Mouse (Mus musculus) testis, adult 2 months (tissue): ENCODE measurements at regions not wholly inside any gene's neighbourhood (a gene's known extent, or its start where the extent isn't known, plus 50 kb on each side); places are given as distances from the start of the nearest gene placed in this dataset.

Experiments used
- H3K27ac ChIP-seq: fragments of 200-500 bp; 2 replicates; pipeline ENCODE4 v1.5.1; 2012; ENCODE audit warnings: low read depth, low read length; ENCODE audit not compliant: control insufficient read depth, insufficient read depth
- H3K27me3 ChIP-seq: fragments of 200-500 bp; 2 replicates; pipeline ENCODE4 v1.6.1; 2012; ENCODE audit warnings: mild to moderate bottlenecking, low read length, moderate library complexity; ENCODE audit not compliant: control insufficient read depth, insufficient read depth
- H3K36me3 ChIP-seq: fragments of 200-500 bp; 2 replicates; pipeline ENCODE4 v1.6.1; 2012; ENCODE audit warnings: mild to moderate bottlenecking, low read length; ENCODE audit not compliant: control insufficient read depth, insufficient read depth
- H3K4me1 ChIP-seq: fragments of 200-500 bp; 2 replicates; pipeline ENCODE4 v1.6.1; 2012; ENCODE audit warnings: low read length; ENCODE audit not compliant: control insufficient read depth, insufficient read depth
- H3K4me3 ChIP-seq: fragments of 200-500 bp; 2 replicates; pipeline ENCODE4 v1.5.1; 2012; ENCODE audit warnings: low read depth, mild to moderate bottlenecking, low read length, moderate library complexity, mixed read lengths; ENCODE audit not compliant: control insufficient read depth
- CTCF ChIP-seq: fragments of 200-500 bp; IDR thresholded peaks from 2 replicates; pipeline ENCODE4 v1.5.1; 2012; ENCODE audit warnings: low read depth, mild to moderate bottlenecking, inconsistent platforms, low read length, moderate library complexity; ENCODE audit not compliant: control insufficient read depth, insufficient read depth, insufficient replicate concordance
- POLR2A ChIP-seq: fragments of 200-500 bp; IDR thresholded peaks from 2 replicates; pipeline ENCODE4 v1.6.1; 2012; ENCODE audit warnings: low read depth, mild to moderate bottlenecking, inconsistent platforms, low read length, moderate library complexity; ENCODE audit not compliant: control insufficient read depth

DNA sequence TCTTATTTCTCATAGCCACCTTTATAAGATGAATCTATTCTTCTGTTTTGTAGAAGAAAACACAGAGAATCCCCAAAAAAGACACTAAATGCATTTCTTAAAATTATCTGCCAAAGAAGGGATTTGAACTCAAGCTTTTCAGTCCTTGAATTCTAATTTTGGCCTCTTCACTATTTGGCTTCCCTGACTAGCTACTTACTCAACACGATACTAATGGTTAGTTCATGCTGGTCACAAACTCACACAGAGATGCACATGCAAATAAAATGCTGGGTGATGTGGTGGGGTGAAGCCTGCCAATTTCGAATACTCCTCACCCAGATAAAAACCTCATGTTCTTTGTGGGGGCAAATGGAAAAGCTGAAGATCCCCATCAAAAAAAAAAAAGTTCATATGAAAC lies 72.7 kb upstream of the 1700066M21Rik start:
- H3K27me3 ChIP-seq, result no peaks in the 10 kb centered on the region
- H3K27ac ChIP-seq, result no peak overlapping the region
- no peak for TF ChIP-seq POLR2A
- no peak for TF ChIP-seq CTCF

GRCm38 (mm10) chr1:57322535-57322934 lies 54.9 kb upstream of the 1700066M21Rik start:
- Histone ChIP-seq H3K36me3 (no peaks in the 10 kb centered on the region), H3K4me1 (no peaks in the 10 kb centered on the region), H3K27ac (no peak overlapping the region), H3K27me3 (no peaks in the 10 kb centered on the region), H3K4me3 (no peak overlapping the region)
- no peak for TF ChIP-seq POLR2A
- TF ChIP-seq CTCF, result no peak

More for the DNA sequence above, 72.7 kb upstream of the 1700066M21Rik start:
- Histone ChIP-seq H3K4me3 (no peak overlapping the region), H3K36me3 (no peaks in the 10 kb centered on the region), H3K4me1 (no peaks in the 10 kb centered on the region)

- no peak overlapping the region for H3K4me3 ChIP-seq
- H3K27ac ChIP-seq, result no peak overlapping the region
- no peaks in the 10 kb centered on the region for H3K4me1 ChIP-seq
- no peaks in the 10 kb centered on the region for H3K36me3 ChIP-seq
- H3K27me3 ChIP-seq, result no peaks in the 10 kb centered on the region
- TF ChIP-seq CTCF, result no peak
- no peak for TF ChIP-seq POLR2A
Measured at GRCm38 (mm10) chr1:57323118-57323517, 54.3 kb upstream of the 1700066M21Rik start.

GRCm38 (mm10) chr1:57325585-57326165 lies 51.7 kb upstream of the 1700066M21Rik start:
- H3K4me3 ChIP-seq, result no peak overlapping the region
- no peaks in the 10 kb centered on the region for H3K36me3 ChIP-seq
- no peaks in the 10 kb centered on the region for H3K27me3 ChIP-seq
- TF ChIP-seq CTCF (no peak), POLR2A (no peak)
- no peaks in the 10 kb centered on the region for H3K4me1 ChIP-seq
- H3K27ac ChIP-seq, result no peak overlapping the region
